Mouse (Mus musculus) lung, postnatal 14 days (tissue): ENCODE results near the gene Shank1.

Experiments used
- DNase-seq: peaks from one replicate; pipeline ENCODE4 v3.0.0; 2021

Gene Shank1

DNA sequence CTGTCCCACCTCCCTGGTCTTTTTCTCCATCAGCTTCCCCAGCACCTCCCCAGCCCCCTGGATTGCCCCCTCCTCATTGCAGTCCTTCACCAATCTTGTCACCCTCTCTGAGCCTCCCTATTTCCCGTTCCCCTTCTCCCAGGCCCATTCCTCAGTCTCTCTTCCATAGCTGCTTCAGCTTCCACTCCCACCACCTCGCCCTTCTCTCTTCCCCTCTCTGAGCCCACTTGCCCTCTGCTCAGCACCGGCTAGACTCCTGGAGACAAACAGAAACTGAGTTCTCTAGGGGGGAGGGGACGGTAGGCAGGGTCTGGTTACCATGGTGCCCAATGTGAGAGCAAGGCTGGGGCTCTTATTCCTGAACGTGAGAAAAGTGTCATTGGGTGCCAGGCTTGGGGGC lies 64.7 kb downstream of the Shank1 start:
- no peak for DNase-seq

DNA sequence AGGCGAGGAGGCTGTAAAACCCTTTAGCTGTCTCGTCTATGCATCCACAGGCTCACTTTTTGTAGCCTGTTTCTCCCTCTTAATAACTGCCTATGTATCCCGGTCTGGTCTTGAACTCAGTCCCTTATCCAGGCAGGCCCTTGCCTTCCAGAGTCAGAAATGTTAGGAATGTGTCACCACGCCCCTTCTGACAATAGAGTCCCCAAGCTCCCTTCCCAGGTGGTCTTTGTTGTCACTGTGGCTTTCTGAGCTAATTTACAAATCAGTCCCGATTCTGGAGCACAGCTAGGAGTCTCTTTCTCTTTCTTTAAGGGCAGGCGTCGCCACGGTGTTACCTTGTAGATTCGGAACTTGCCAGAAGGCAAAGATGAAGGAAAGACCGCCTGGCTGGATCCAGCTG lies 65.2 kb downstream of the Shank1 start:
- DNase-seq, result no peak

DNA sequence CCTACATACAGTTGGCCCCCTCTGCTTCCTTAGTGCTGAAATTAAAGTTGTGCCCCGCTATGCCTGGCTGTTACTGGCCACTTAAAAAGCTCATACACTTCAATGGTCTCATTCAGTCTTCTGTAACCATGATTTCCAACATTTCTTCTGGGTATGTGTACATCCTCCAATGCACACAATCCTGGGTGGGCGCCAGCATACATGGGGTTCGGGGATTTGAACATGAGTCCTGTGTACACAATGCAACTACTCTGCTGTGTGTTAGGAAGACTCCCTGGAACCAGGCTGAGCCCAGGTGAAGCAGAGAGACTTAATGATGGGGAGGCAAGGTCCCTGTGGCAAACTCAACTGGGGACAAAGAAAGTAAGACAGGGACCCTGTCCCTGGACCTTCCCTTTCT lies 65.7 kb downstream of the Shank1 start:
- no peak for DNase-seq

DNA sequence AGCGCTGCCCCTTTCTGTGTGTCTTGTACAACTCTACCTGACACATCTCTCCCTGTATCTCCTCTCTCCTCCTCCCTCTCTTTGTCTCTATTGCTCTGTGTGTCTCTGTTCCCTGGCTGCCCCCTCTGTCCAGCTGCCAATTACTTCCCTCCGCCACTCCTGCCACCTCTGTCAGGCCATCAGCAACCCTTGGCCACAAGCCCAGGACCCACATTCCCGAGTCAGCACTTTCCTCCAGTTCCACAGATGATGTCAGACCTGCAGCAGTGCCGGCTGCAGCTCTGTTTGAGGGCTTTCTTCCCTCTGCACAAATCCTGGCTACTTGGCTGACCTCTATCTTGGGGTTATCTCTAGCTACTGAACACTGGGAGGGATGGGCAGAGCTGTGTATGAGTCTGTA lies 68.2 kb downstream of the Shank1 start:
- peak; percentile 46 for DNase-seq

DNA sequence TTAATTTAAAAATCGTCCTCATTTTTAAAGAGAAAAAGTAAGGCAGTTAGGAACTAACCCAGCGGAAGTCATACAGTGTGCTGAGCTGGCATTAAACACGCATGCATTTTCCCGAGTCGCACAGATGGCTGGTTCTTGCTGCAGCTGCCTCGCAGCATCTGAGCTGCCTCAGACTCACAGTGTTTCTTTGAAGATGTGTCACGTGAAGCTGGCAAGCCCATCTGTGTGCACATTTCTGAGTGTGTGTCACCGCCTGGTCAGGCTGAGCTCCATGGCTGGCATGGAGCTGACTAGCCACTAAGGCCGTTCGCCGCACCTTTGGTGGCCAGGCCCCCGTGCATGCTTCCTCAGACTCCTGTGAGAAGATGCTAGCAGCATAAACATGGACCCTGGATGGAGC lies 72.5 kb downstream of the Shank1 start:
- DNase-seq, result no peak

DNA sequence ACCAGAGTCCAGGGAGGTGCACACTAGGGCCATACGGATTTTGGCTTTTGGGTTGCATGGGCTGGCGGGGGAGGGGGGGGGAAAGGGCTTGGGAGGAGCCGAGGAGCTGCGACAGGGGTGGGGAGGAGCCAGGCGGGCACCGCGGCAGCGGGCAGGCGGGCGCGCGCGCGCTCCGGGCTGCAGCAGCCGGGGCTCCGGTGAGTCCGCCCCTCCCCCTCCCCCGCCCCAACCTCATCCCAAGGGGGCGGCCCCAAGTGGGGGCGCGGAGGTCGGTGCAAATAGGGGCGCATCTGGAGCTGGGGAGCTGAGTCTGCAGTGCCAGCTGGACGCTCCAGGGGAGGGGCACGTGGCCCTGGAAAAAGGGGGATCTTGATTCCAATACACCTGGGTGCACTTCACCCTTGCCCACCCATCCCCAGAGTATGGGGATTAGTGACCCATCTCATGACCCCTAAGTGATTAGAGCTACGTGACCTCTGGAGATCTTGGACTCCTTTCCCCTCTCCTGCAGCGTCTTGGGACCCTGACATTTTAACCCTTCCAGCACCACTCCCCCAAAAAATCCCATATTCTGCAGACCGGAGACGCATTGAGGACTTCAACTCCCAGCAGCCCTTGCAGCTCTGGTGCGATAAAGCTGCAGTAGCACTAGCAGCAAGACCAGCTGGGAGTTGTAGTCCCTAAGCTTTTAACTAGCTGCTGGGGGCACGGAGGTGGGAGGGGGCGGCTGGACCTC lies 74.1 kb downstream of the Shank1 start, which contains the start of gene Syt3:
Gene Syt3 (plus strand): TSS at position 123 of the 736 bp plus-strand sequence.
- peak; percentile 65 for DNase-seq

DNA sequence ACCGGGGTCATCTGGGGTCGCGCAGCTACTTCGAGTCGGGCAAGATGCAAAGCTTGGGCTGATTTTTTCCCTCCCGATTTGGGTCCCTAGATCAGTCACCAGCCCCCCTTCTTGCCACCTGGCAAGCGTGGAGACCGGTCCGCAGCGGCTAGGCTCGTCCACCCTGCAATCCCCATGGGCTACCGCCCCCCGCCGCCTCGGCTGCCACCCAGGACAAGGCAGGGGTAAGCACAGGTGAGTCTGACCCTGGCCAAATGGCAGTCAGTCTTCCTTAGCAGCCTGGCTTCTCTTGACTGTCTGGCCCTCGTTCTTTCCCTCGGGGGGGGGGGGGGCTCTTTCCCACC lies 74.6 kb downstream of the Shank1 start:
- no peak for DNase-seq

DNA sequence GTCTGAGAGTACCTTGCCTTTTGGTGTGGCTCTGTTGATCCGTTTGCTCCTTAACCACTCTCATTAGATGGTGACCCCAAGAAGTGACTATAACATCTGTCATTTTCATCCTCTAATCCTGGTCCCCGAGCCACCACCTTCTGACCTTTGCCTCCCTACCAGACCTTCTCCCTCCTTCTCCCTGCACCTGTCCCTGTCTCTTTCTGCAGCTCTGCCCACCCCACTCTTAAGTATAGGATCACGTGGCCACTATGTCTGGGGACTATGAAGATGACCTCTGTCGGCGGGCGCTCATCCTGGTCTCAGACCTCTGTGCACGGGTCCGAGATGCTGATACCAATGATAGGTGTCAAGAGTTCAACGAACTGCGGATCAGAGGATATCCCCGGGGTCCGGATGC lies 75.7 kb downstream of the Shank1 start, which contains the start of gene 1700008O03Rik:
Gene 1700008O03Rik (minus strand): TSS at position 101 of the 400 bp plus-strand sequence.
- no peak for DNase-seq

DNA sequence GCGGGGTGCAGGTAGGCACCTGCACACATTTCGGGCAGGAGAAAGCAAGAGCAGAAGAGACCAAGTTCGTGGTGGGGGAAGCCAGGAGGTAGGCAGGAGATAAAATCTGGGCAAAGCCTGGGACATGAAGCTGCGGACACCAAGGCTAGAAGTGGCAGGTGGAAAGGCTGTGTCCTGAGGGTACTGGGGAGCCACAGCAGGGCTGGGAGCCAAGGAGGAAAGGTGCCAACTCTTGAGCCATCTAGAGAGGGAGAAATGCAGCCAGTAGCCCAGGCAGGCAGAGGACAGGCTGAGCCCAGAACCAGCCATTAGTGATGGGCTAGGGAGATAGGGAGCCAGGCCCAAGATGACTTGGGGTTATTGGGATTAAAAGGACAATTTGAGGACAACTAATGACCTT lies 81.8 kb downstream of the Shank1 start:
- no peak for DNase-seq

DNA sequence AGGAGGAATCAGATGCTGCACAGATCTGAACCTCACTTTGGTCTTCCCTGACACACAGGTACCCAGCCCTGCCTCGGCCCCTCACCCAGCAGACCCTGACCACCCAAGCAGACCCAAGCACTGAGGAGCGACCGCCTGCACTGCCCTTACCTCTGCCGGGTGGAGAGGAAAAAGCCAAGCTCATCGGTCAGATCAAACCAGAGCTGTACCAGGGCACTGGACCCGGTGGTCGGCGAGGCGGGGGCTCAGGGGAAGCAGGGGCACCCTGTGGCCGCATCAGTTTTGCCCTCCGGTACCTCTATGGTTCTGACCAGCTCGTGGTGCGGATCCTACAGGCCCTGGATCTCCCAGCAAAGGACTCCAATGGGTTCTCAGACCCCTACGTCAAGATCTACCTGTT lies 82.3 kb downstream of the Shank1 start:
- no peak for DNase-seq

DNA sequence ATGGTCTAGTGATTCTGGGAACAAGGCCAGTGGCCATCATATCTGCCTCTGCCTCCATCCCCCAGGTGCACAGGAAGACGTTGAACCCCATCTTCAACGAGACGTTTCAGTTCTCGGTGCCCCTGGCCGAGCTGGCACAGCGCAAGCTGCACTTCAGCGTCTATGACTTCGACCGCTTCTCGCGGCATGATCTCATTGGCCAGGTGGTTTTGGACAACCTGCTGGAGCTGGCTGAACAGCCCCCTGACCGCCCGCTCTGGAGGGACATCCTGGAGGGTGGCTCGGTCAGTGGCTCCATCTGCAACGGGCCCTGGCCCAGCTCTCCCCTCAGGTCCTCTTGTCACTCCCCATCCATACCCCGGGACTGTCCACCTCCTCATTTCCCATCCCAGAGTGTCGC lies 83.2 kb downstream of the Shank1 start:
- DNase-seq, result no peak

DNA sequence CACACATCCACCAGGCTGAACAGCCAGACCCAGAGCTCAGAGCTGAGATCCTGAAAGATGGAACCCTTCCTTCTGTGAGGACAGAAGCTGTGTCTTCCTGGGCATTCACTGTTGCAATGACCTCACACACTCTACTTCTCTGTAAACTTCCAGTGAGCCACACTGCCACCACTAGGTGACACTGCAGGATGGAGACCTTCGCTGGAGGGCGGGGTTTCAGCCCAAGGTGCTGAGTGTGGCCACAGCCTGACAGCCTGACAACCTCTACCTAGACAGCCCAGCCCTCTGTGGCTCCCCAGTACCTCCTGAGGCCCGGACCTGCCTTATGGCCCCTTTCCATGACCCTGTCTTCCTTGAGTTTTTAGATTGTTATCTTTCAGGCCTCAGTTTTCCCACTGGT lies 88.5 kb downstream of the Shank1 start:
- DNase-seq, result peak; percentile 56

DNA sequence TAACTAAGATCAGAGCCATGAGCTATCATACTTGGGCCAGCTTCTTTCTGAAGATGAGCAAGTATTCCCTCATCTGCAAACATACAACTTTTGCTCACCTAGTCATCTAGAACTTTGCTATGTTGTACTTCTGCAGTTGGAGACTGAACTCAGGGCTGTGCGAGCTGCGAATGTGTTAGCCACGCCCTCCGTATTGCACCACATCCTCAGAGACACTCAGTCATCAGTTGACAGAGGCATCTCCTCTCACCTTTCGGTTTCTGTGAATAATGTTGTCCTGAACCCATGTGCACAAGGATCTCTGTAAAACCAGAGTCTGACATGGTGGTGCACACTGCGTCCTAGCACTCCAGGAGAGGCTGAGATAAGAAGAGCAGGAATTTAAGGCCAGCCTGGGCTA lies 91.6 kb downstream of the Shank1 start:
- DNase-seq, result no peak

DNA sequence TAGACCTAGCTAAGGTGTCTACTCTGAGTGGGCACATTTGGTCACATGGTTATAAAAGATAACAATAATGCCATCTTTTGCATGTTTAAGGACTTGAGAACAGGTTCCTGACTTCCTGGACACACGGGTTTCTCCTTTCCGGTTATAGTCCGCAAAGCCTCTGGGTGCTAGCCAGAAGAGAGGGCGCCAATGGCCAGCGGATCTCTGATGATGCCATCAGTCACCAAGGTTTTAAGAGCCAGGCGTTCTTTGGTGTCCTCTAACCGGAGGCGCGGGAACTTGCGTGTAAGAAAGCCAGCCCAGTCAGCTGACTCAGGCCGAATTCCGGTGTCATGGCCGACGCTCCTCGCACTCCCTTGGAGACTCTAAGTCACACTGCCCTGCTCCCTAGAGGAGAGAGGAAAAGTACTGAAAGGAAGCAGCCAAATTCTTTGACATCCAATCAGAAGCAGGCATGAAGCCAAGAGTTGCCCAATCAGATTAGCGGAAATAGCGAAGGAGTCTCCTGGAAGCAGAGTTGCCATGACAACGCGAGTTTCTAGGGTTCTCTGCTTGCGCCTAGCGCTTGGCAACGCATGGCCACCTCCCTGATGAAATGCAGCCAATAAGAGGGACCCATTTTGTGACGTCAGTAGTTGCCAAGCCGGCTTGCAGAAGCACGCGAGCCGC lies 95.4 kb downstream of the Shank1 start:
- DNase-seq, result peak; percentile 88

DNA sequence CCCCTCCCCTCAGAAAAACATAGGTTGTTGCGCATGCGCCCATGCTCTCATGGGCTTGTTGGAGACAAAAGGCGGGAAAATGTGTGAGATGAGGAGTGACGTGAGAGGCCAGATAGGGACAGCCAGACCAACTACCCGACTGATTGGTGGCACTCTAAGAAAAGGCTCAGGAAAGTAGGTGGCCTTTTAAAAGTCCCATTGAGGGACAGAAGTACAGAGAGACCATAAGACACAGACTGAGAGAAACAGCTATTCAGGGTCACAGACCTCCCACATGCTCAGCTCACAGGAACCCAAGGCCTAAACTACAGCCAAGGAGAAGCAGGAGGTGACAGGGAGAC lies 95.9 kb downstream of the Shank1 start:
- DNase-seq, result no peak
